Mouse (Mus musculus): ENCODE measurements at regions not wholly inside any gene's neighbourhood (a gene's known extent, or its start where the extent isn't known, plus 50 kb on each side); places are given as distances from the start of the nearest gene placed in this dataset.

GRCm38 (mm10) chr10:111673317-111673610 lies 167.2 kb downstream of the Phlda1 start:
- H3K4me1 ChIP-seq (ENCODE audit: control insufficient read depth, insufficient read depth, low read depth, low read length): no peaks in the 10 kb centered on the region
- no peak overlapping the region for H3K9ac ChIP-seq (ENCODE audit: low read depth, low read length)
- H3K36me3 ChIP-seq (ENCODE audit: control insufficient read depth, insufficient read depth, low read length): no peaks in the 10 kb centered on the region
- H3K27ac ChIP-seq (ENCODE audit: low read depth, low read length): no peak overlapping the region
- ATAC-seq: 0 out of 2 replicates have a peak, but pooled peaks have one; percentile 18
- no peak overlapping the region for H3K4me2 ChIP-seq (ENCODE audit: low read length)
- no peaks in the 10 kb centered on the region for H3K27me3 ChIP-seq (replicated peaks; ENCODE audit: control insufficient read depth, insufficient read depth, low read length)
- no peaks in the 10 kb centered on the region for H3K9me3 ChIP-seq (ENCODE audit: control insufficient read depth, low read length)
- no peak overlapping the region for H3K4me3 ChIP-seq (ENCODE audit: low read length)

GRCm38 (mm10) chr10:111676255-111676654 lies 170.2 kb downstream of the Phlda1 start:
- 55% methylated on average over 4 of the region's 4 CpGs for WGBS
- no peaks in the 10 kb centered on the region for H3K9me3 ChIP-seq (ENCODE audit: control insufficient read depth, low read length)
- H3K4me1 ChIP-seq (ENCODE audit: control insufficient read depth, insufficient read depth, low read depth, low read length): no peaks in the 10 kb centered on the region
- no peak overlapping the region for H3K9ac ChIP-seq (ENCODE audit: low read depth, low read length)
- no peak overlapping the region for H3K4me3 ChIP-seq (ENCODE audit: low read length)
- no peak overlapping the region for H3K4me2 ChIP-seq (ENCODE audit: low read length)
- no peak for ATAC-seq
- H3K36me3 ChIP-seq (ENCODE audit: control insufficient read depth, insufficient read depth, low read length): no peaks in the 10 kb centered on the region
- no peak overlapping the region for H3K27ac ChIP-seq (ENCODE audit: low read depth, low read length)
- H3K27me3 ChIP-seq (replicated peaks; ENCODE audit: control insufficient read depth, insufficient read depth, low read length): no peaks in the 10 kb centered on the region

- H3K27me3 ChIP-seq (replicated peaks; ENCODE audit: control insufficient read depth, insufficient read depth, low read length): no peaks in the 10 kb centered on the region
- no peak for ATAC-seq
These were observed 174.8 kb downstream of the Phlda1 start for GRCm38 (mm10) chr10:111680919-111681318.

GRCm38 (mm10) chr10:111684409-111685346 lies 178.6 kb downstream of the Phlda1 start:
- no peak overlapping the region for H3K4me2 ChIP-seq (ENCODE audit: low read length)
- no peaks in the 10 kb centered on the region for H3K27me3 ChIP-seq (replicated peaks; ENCODE audit: control insufficient read depth, insufficient read depth, low read length)
- H3K4me3 ChIP-seq (ENCODE audit: low read length): no peak overlapping the region
- no peak for ATAC-seq
- H3K9me3 ChIP-seq (ENCODE audit: control insufficient read depth, low read length): no peaks in the 10 kb centered on the region
- no peaks in the 10 kb centered on the region for H3K36me3 ChIP-seq (ENCODE audit: control insufficient read depth, insufficient read depth, low read length)
- H3K9ac ChIP-seq (ENCODE audit: low read depth, low read length): no peak overlapping the region
- 87% methylated on average over 10 of the region's 10 CpGs for WGBS
- H3K27ac ChIP-seq (ENCODE audit: low read depth, low read length): no peak overlapping the region
- no peaks in the 10 kb centered on the region for H3K4me1 ChIP-seq (ENCODE audit: control insufficient read depth, insufficient read depth, low read depth, low read length)

More at GRCm38 (mm10) chr10:111680919-111681318, 174.8 kb downstream of the Phlda1 start:
- WGBS: 94% methylated on average over 4 of the region's 4 CpGs
- no peaks in the 10 kb centered on the region for H3K4me1 ChIP-seq (ENCODE audit: control insufficient read depth, insufficient read depth, low read depth, low read length)
- no peak overlapping the region for H3K27ac ChIP-seq (ENCODE audit: low read depth, low read length)
- H3K4me3 ChIP-seq (ENCODE audit: low read length): no peak overlapping the region
- no peak overlapping the region for H3K4me2 ChIP-seq (ENCODE audit: low read length)
- no peaks in the 10 kb centered on the region for H3K36me3 ChIP-seq (ENCODE audit: control insufficient read depth, insufficient read depth, low read length)
- H3K9me3 ChIP-seq (ENCODE audit: control insufficient read depth, low read length): no peaks in the 10 kb centered on the region
- H3K9ac ChIP-seq (ENCODE audit: low read depth, low read length): no peak overlapping the region

GRCm38 (mm10) chr10:111686585-111686984 lies 180.5 kb downstream of the Phlda1 start:
- Histone ChIP-seq H3K27me3 (replicated peaks; ENCODE audit: control insufficient read depth, insufficient read depth, low read length) (no peaks in the 10 kb centered on the region), H3K4me1 (ENCODE audit: control insufficient read depth, insufficient read depth, low read depth, low read length) (no peaks in the 10 kb centered on the region), H3K9ac (ENCODE audit: low read depth, low read length) (no peak overlapping the region), H3K4me3 (ENCODE audit: low read length) (no peak overlapping the region), H3K36me3 (ENCODE audit: control insufficient read depth, insufficient read depth, low read length) (no peaks in the 10 kb centered on the region), H3K9me3 (ENCODE audit: control insufficient read depth, low read length) (no peaks in the 10 kb centered on the region), H3K4me2 (ENCODE audit: low read length) (no peak overlapping the region), H3K27ac (ENCODE audit: low read depth, low read length) (no peak overlapping the region)
- peak; percentile 89 for ATAC-seq
- 25% methylated on average over 5 of the region's 5 CpGs for WGBS

GRCm38 (mm10) chr10:111689587-111689986 lies 183.5 kb downstream of the Phlda1 start:
- H3K4me1 ChIP-seq (ENCODE audit: control insufficient read depth, insufficient read depth, low read depth, low read length): 0 out of 2 replicates have a peak, but pooled peaks cover 5% of the 10 kb centered on the region
- H3K9ac ChIP-seq (ENCODE audit: low read depth, low read length): no peak overlapping the region
- H3K36me3 ChIP-seq (ENCODE audit: control insufficient read depth, insufficient read depth, low read length): no peaks in the 10 kb centered on the region
- no peak overlapping the region for H3K4me2 ChIP-seq (ENCODE audit: low read length)
- WGBS: 69% methylated on average over 10 of the region's 10 CpGs
- ATAC-seq: no peak
- no peaks in the 10 kb centered on the region for H3K27me3 ChIP-seq (replicated peaks; ENCODE audit: control insufficient read depth, insufficient read depth, low read length)
- H3K27ac ChIP-seq (ENCODE audit: low read depth, low read length): no peak overlapping the region
- no peak overlapping the region for H3K4me3 ChIP-seq (ENCODE audit: low read length)
- H3K9me3 ChIP-seq (ENCODE audit: control insufficient read depth, low read length): no peaks in the 10 kb centered on the region

GRCm38 (mm10) chr10:111693762-111694161 lies 187.7 kb downstream of the Phlda1 start:
- Histone ChIP-seq H3K9me3 (ENCODE audit: control insufficient read depth, low read length) (no peaks in the 10 kb centered on the region), H3K9ac (ENCODE audit: low read depth, low read length) (no peak overlapping the region), H3K27me3 (replicated peaks; ENCODE audit: control insufficient read depth, insufficient read depth, low read length) (no peaks in the 10 kb centered on the region), H3K4me2 (ENCODE audit: low read length) (no peak overlapping the region), H3K4me1 (ENCODE audit: control insufficient read depth, insufficient read depth, low read depth, low read length) (0 out of 2 replicates have a peak, but pooled peaks cover 5% of the 10 kb centered on the region), H3K36me3 (ENCODE audit: control insufficient read depth, insufficient read depth, low read length) (no peaks in the 10 kb centered on the region), H3K27ac (ENCODE audit: low read depth, low read length) (no peak overlapping the region), H3K4me3 (ENCODE audit: low read length) (no peak overlapping the region)
- ATAC-seq: no peak

- no peak overlapping the region for H3K9ac ChIP-seq (ENCODE audit: low read depth, low read length)
- peak; percentile 92 for ATAC-seq
- H3K9me3 ChIP-seq (ENCODE audit: control insufficient read depth, low read length): no peaks in the 10 kb centered on the region
- no peaks in the 10 kb centered on the region for H3K27me3 ChIP-seq (replicated peaks; ENCODE audit: control insufficient read depth, insufficient read depth, low read length)
- peak overlapping the region; percentile 49; the same call in 1 of the 2 replicates for H3K27ac ChIP-seq (ENCODE audit: low read depth, low read length)
- 57% methylated on average over 6 of the region's 6 CpGs for WGBS
- H3K4me2 ChIP-seq (ENCODE audit: low read length): no peak overlapping the region
- H3K36me3 ChIP-seq (ENCODE audit: control insufficient read depth, insufficient read depth, low read length): no peaks in the 10 kb centered on the region
- H3K4me1 ChIP-seq (ENCODE audit: control insufficient read depth, insufficient read depth, low read depth, low read length): peaks cover 7% of the 10 kb centered on the region; the same call in 1 of the 2 replicates
- no peak overlapping the region for H3K4me3 ChIP-seq (ENCODE audit: low read length)
These were observed 188.4 kb downstream of the Phlda1 start for GRCm38 (mm10) chr10:111694227-111695200.

Data from hindbrain, embryonic 16.5 days (tissue).